Mouse (Mus musculus): Measurements from ENCODE around the gene Uts2r.

GRCm38 (mm10) chr11:121176285-121177270 lies 16.5 kb downstream of the Uts2r start:
- TF ChIP-seq EP300 (IDR thresholded peaks at IDR 0.05; ENCODE audit: insufficient read depth, low read depth, low read length) (no peak), POLR2A (IDR thresholded peaks at IDR 0.05; ENCODE audit: insufficient read depth, low read depth, low read length) (no peak), CTCF (IDR thresholded peaks at IDR 0.05) (peak; percentile 83)
